Mouse (Mus musculus) inflammation-experienced regulatory T-cells, adult 6 months (primary cell): Measurements from ENCODE around the gene Tmem117. TPM values are rescaled to one million over a fixed set of nuclear protein-coding genes. Genes with fewer than 3 reads are reported as not detected.

Source experiments
- ATAC-seq: one replicate; pipeline ENCODE4 v1.8.0; 2017
- polyA plus RNA-seq, 3 experiments: library from polyadenylated mRNA; unstranded; fragments of 100-300 nt; shearing (Covaris generic); gene quantifications; one replicate each; pipeline ENCODE4 v1.2.1; 2017

Gene Tmem117
- polyA plus RNA-seq = under 1 TPM in 1 of 3 experiments, not detected in 2; 0.20 TPM

- no peak for ATAC-seq
Observed at GRCm38 (mm10) chr15:94628830-94629601, at the start of gene Tmem117. TSS of gene Tmem117 (plus strand) at chr15:94629232.

GRCm38 (mm10) chr15:94582000-94582593 lies 46.9 kb upstream of the Tmem117 start:
- ATAC-seq = no peak

- ATAC-seq = no peak
Observed at GRCm38 (mm10) chr15:94583153-94583552, 45.9 kb upstream of the Tmem117 start.

- no peak for ATAC-seq
Observed at GRCm38 (mm10) chr15:94584738-94585137, 44.3 kb upstream of the Tmem117 start.

- ATAC-seq = no peak
Observed at GRCm38 (mm10) chr15:94587826-94588715, 41.0 kb upstream of the Tmem117 start.

- ATAC-seq = peak; percentile 95
Observed at GRCm38 (mm10) chr15:94589219-94590075, 39.6 kb upstream of the Tmem117 start, which contains the start of gene Twf1. TSS of gene Twf1 (minus strand) at chr15:94589889.

GRCm38 (mm10) chr15:94590083-94590482 lies 38.9 kb upstream of the Tmem117 start:
- no peak for ATAC-seq

- no peak for ATAC-seq
Observed at GRCm38 (mm10) chr15:94591356-94591755, 37.7 kb upstream of the Tmem117 start.

- ATAC-seq = no peak
Observed at GRCm38 (mm10) chr15:94593586-94593985, 35.4 kb upstream of the Tmem117 start.

- no peak for ATAC-seq
Observed at GRCm38 (mm10) chr15:94600145-94600707, 28.8 kb upstream of the Tmem117 start.

- peak; percentile 98 for ATAC-seq
Observed at GRCm38 (mm10) chr15:94601339-94601738, 27.7 kb upstream of the Tmem117 start.

GRCm38 (mm10) chr15:94602441-94602840 lies 26.6 kb upstream of the Tmem117 start:
- ATAC-seq = no peak

GRCm38 (mm10) chr15:94607768-94608167 lies 21.3 kb upstream of the Tmem117 start:
- no peak for ATAC-seq

GRCm38 (mm10) chr15:94616036-94616435 lies 13.0 kb upstream of the Tmem117 start:
- no peak for ATAC-seq

GRCm38 (mm10) chr15:94620909-94621308 lies 8.1 kb upstream of the Tmem117 start:
- ATAC-seq = no peak

GRCm38 (mm10) chr15:94628463-94628829 lies 586 bp upstream of the Tmem117 start:
- ATAC-seq = no peak

GRCm38 (mm10) chr15:94630553-94630952 lies 1.5 kb downstream of the Tmem117 start:
- ATAC-seq = no peak

- no peak for ATAC-seq
Observed at GRCm38 (mm10) chr15:94634524-94634923, 5.5 kb downstream of the Tmem117 start.

- ATAC-seq = no peak
Observed at GRCm38 (mm10) chr15:94638207-94638606, 9.2 kb downstream of the Tmem117 start.

GRCm38 (mm10) chr15:94639126-94639525 lies 10.1 kb downstream of the Tmem117 start:
- no peak for ATAC-seq

- no peak for ATAC-seq
Observed at GRCm38 (mm10) chr15:94646012-94646411, 17.0 kb downstream of the Tmem117 start.

GRCm38 (mm10) chr15:94648430-94648829 lies 19.4 kb downstream of the Tmem117 start:
- no peak for ATAC-seq
